Mouse (Mus musculus): ENCODE data around the gene Hsd17b13. TPM values are rescaled to one million over a fixed set of nuclear protein-coding genes. Genes with fewer than 3 reads are reported as not detected.

The Hsd17b13 gene
- polyA plus RNA-seq, 1 experiment from 2014 or later: 459 TPM

DNA sequence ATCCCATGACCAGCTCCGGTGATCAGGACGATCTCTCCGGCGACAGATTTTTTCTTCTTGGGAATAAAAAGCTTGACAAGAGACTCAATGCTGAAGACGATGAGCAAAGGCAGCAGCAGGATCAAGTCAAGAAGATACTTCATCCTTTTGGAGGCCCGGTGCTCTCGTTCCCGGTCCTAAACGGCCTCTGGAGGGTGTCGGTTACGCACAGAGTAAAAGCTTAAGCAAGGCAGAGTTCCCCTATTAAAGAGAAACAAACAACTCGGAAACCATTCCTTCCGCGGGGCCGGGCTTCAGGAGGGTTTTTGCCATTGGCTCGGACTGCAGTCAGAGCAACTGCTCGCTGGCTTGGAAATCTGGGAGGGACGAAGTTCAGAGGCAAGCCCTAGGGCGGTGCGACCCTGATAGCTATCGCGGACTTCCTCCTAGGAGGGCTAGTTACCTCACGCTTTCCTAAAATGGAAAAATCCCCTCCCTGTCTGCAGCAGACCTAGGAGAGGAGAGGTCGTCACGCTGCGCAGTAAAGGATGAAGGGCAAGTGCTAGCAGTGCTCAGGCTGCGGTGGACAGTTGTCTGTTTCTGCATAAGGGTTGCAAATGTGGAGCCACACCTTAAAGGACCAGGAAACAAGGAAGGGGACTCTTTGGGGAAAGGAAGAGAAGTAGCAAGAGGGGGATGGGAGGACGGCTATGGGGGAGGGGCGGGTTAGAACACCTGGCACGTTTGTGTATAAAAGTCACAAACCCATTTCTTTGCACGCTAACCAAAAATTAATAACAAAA, 44.6 kb upstream of the Hsd17b13 start, which contains the start of gene Hsd17b11:
Gene Hsd17b11 (minus strand): TSS at position 323 of the 782 bp plus-strand sequence.
- peaks cover 37% of the 10 kb centered on the region for H3K4me1 ChIP-seq (ENCODE audit: insufficient read depth)
- WGBS (ENCODE audit: insufficient replicate concordance): under 1% methylated on average over 31 of the region's 31 CpGs
- DNase-seq: peak; percentile 81

DNA sequence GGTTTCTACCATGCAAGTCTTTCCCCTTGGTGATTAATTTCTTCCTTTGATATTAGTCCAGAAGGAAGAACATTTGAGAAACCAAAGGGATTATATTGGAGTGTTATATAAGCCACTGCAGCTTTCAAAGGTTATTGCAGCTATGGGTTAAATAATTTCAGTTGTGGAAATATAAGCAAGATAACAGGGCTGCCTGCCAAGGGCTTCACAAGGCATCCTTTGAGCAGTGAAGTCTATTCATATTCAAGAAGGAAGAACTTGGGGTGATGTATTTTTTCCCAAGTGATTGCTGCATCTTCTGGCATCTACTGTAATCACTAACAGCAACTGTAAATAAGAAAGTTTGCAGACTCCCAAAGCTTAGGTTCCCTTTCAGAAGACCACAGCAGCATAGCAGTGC, 34.2 kb upstream of the Hsd17b13 start:
- 0 out of 2 replicates have a peak, but pooled peaks cover 5% of the 10 kb centered on the region for H3K4me1 ChIP-seq (ENCODE audit: insufficient read depth)
- H3K36me3 ChIP-seq (replicated peaks; ENCODE audit: insufficient read depth, low read length): peaks cover 38% of the 10 kb centered on the region
- no peaks in the 10 kb centered on the region for H3K27me3 ChIP-seq (ENCODE audit: insufficient read depth, low read length)
- H3K9me3 ChIP-seq (ENCODE audit: low read length): no peaks in the 10 kb centered on the region
- no peak overlapping the region for H3K27ac ChIP-seq (ENCODE audit: low read depth)
- ATAC-seq (no peak), DNase-seq (no peak)
- no peak overlapping the region for H3K9ac ChIP-seq (replicated peaks)
- no peak overlapping the region for H3K4me3 ChIP-seq (ENCODE audit: low read depth, low read length)
- TF ChIP-seq CTCF (IDR thresholded peaks at IDR 0.05; ENCODE audit: low read depth) (no peak), EP300 (IDR thresholded peaks at IDR 0.05; ENCODE audit: low read depth) (no peak)
- H3K4me2 ChIP-seq (ENCODE audit: low read depth, low read length): no peak overlapping the region

More for the DNA sequence above, 44.6 kb upstream of the Hsd17b13 start, which contains the start of gene Hsd17b11:
- no peaks in the 10 kb centered on the region for H3K9me3 ChIP-seq (ENCODE audit: low read length)
- H3K36me3 ChIP-seq (replicated peaks; ENCODE audit: insufficient read depth, low read length): peaks cover 10% of the 10 kb centered on the region
- H3K9ac ChIP-seq (replicated peaks): peak within 1 kb of the TSS; percentile 61
- no peaks in the 10 kb centered on the region for H3K27me3 ChIP-seq (ENCODE audit: insufficient read depth, low read length)
- peak within 1 kb of the TSS; percentile 79 for H3K4me2 ChIP-seq (ENCODE audit: low read depth, low read length)
- TF ChIP-seq CTCF (IDR thresholded peaks at IDR 0.05; ENCODE audit: low read depth) (no peak), EP300 (IDR thresholded peaks at IDR 0.05; ENCODE audit: low read depth) (no peak)
- peak; percentile 87 for ATAC-seq
- H3K27ac ChIP-seq (ENCODE audit: low read depth): peak within 1 kb of the TSS; percentile 89
- peak within 1 kb of the TSS; percentile 52 for H3K4me3 ChIP-seq (ENCODE audit: low read depth, low read length)

DNA sequence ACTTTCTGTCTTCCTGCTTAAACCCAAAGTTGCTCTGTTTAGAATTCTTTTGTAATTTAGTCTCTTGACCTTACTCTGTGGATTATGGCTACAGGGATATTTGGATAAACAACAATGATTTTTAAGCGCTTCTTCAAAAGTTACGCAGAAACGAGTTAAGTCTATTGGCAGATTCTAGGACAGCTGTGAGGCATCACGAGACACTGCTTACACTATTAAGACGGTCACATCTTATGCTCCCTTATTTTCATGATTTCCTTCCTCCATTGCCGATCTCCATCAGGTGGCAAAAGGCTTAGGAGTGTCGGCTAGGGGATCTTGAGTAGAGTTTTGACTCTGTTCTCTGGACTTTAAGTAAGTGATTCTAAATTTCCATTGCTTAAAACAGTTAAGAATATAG, 33.1 kb upstream of the Hsd17b13 start:
- no peak for ATAC-seq
- 0 out of 2 replicates have a peak, but pooled peaks cover 5% of the 10 kb centered on the region for H3K4me1 ChIP-seq (ENCODE audit: insufficient read depth)
- H3K4me2 ChIP-seq (ENCODE audit: low read depth, low read length): no peak overlapping the region
- no peak overlapping the region for H3K9ac ChIP-seq (replicated peaks)
- no peak for DNase-seq
- TF ChIP-seq CTCF (IDR thresholded peaks at IDR 0.05; ENCODE audit: low read depth) (no peak), EP300 (IDR thresholded peaks at IDR 0.05; ENCODE audit: low read depth) (no peak)
- 82% methylated on average over 7 of the region's 7 CpGs for WGBS (ENCODE audit: insufficient replicate concordance)
- no peak overlapping the region for H3K4me3 ChIP-seq (ENCODE audit: low read depth, low read length)
- H3K27me3 ChIP-seq (ENCODE audit: insufficient read depth, low read length): no peaks in the 10 kb centered on the region
- H3K27ac ChIP-seq (ENCODE audit: low read depth): no peak overlapping the region
- peaks cover 35% of the 10 kb centered on the region for H3K36me3 ChIP-seq (replicated peaks; ENCODE audit: insufficient read depth, low read length)
- no peaks in the 10 kb centered on the region for H3K9me3 ChIP-seq (ENCODE audit: low read length)

DNA sequence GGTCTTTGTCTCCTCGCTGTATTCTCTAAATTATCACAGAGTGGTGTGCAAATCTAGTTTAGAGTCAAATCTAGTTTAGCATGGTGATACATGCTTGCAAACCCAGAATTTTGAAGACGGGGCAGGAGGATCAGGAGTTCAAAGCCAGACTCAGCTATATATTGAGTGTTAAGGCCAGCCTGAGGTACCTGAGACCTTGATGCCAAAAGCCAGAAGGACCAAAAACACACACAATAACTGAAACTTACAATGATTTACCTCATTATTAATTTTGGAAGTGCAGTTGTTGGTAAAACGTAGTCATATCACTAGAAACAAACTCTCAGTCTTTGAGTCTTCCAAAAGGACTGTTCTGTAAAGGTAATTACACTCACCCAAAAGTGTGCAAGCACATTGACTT, 32.2 kb upstream of the Hsd17b13 start:
- no peak for TF ChIP-seq CTCF (IDR thresholded peaks at IDR 0.05; ENCODE audit: low read depth)
- TF ChIP-seq EP300 (IDR thresholded peaks at IDR 0.05; ENCODE audit: low read depth): no peak
- Histone ChIP-seq H3K36me3 (replicated peaks; ENCODE audit: insufficient read depth, low read length) (peaks cover 40% of the 10 kb centered on the region), H3K27me3 (ENCODE audit: insufficient read depth, low read length) (no peaks in the 10 kb centered on the region), H3K4me3 (ENCODE audit: low read depth, low read length) (no peak overlapping the region), H3K9ac (replicated peaks) (no peak overlapping the region), H3K9me3 (ENCODE audit: low read length) (no peaks in the 10 kb centered on the region), H3K4me1 (ENCODE audit: insufficient read depth) (0 out of 2 replicates have a peak, but pooled peaks cover 5% of the 10 kb centered on the region), H3K27ac (ENCODE audit: low read depth) (no peak overlapping the region), H3K4me2 (ENCODE audit: low read depth, low read length) (no peak overlapping the region)
- ATAC-seq (no peak), DNase-seq (no peak)
- WGBS (ENCODE audit: insufficient replicate concordance): 85% methylated on average over 3 of the region's 3 CpGs

DNA sequence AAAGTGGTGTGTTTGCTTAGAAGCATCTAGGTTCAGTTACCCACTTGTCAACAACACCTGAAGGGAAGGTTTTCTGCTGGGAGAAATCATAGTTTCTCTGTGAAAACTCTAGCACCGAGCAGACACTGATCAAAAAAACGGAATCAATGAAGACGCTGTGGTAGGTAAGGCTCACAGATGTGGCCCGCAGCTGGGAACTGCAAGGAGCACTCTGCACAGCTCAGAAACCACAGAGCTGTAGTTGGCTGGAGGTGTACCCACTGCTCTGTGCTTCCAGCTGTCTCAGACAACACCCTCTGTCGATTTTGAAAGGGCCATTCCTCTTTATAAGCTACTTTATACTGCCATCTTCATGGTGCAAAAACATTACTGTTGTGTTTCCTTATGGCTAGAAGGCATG, 30.6 kb upstream of the Hsd17b13 start:
- TF ChIP-seq CTCF (IDR thresholded peaks at IDR 0.05; ENCODE audit: low read depth) (no peak), EP300 (IDR thresholded peaks at IDR 0.05; ENCODE audit: low read depth) (no peak)
- H3K9me3 ChIP-seq (ENCODE audit: low read length): no peaks in the 10 kb centered on the region
- H3K4me3 ChIP-seq (ENCODE audit: low read depth, low read length): no peak overlapping the region
- 0 out of 2 replicates have a peak, but pooled peaks cover 5% of the 10 kb centered on the region for H3K4me1 ChIP-seq (ENCODE audit: insufficient read depth)
- ATAC-seq (no peak), DNase-seq (no peak)
- H3K4me2 ChIP-seq (ENCODE audit: low read depth, low read length): no peak overlapping the region
- H3K27me3 ChIP-seq (ENCODE audit: insufficient read depth, low read length): no peaks in the 10 kb centered on the region
- 73% methylated on average over 5 of the region's 5 CpGs for WGBS (ENCODE audit: insufficient replicate concordance)
- H3K9ac ChIP-seq (replicated peaks): no peak overlapping the region
- H3K27ac ChIP-seq (ENCODE audit: low read depth): no peak overlapping the region
- peaks cover 41% of the 10 kb centered on the region for H3K36me3 ChIP-seq (replicated peaks; ENCODE audit: insufficient read depth, low read length)

DNA sequence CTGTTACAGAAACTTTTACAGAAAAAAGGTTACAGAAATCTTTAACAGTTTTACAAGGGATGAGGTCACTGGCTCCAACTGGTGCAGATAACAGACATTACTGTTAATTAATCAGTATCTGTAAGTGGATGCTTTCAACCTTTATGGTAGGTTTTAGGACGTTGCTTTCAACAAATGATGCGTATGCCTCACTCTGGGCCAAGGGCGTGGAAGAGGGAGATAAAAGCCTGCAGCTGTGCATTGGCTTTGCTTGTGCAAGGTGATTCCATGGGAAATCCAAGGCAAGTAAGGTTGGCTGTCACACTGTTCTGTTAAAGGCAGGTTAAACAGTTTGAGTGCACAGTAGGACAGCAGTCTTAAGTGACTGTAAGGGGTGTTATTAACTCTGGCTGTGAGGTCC, 29.6 kb upstream of the Hsd17b13 start:
- Histone ChIP-seq H3K27ac (ENCODE audit: low read depth) (peak overlapping the region; percentile 40; the same call in 1 of the 2 replicates), H3K4me3 (ENCODE audit: low read depth, low read length) (no peak overlapping the region), H3K9me3 (ENCODE audit: low read length) (no peaks in the 10 kb centered on the region), H3K27me3 (ENCODE audit: insufficient read depth, low read length) (no peaks in the 10 kb centered on the region), H3K4me2 (ENCODE audit: low read depth, low read length) (no peak overlapping the region), H3K9ac (replicated peaks) (peak overlapping the region; percentile 21; the same call in 1 of the 2 replicates), H3K4me1 (ENCODE audit: insufficient read depth) (0 out of 2 replicates have a peak, but pooled peaks cover 5% of the 10 kb centered on the region), H3K36me3 (replicated peaks; ENCODE audit: insufficient read depth, low read length) (peaks cover 45% of the 10 kb centered on the region)
- no peak for DNase-seq
- no peak for ATAC-seq
- TF ChIP-seq EP300 (IDR thresholded peaks at IDR 0.05; ENCODE audit: low read depth) (no peak), CTCF (IDR thresholded peaks at IDR 0.05; ENCODE audit: low read depth) (no peak)
- 56% methylated on average over 3 of the region's 3 CpGs for WGBS (ENCODE audit: insufficient replicate concordance)
